Mouse (Mus musculus): ENCODE measurements at regions not wholly inside any gene's neighbourhood (a gene's known extent, or its start where the extent isn't known, plus 50 kb on each side); places are given as distances from the start of the nearest gene placed in this dataset.

DNA sequence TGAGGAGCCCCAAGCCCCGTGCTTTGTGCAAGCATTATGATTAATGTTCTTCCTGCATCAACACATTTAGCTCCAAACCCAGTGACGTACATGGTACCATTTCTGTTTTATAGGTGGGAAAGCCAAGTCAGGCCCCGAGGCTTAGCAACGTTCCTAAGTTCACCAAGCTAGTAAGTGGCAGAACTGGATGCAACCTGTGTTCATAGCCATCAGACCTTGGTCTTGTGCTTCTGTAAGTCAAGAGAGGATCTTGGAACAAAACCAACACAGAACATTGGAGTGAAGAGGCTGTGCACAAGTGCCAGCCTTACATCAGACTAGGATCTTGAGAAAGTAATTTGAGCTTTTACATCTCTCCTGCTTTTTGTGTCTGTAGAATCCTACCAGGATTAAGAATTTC lies 71.3 kb downstream of the Cdc7 start:
- DNase-seq: no peak
- intact Hi-C loops (cut with DNase I): no loop called here

DNA sequence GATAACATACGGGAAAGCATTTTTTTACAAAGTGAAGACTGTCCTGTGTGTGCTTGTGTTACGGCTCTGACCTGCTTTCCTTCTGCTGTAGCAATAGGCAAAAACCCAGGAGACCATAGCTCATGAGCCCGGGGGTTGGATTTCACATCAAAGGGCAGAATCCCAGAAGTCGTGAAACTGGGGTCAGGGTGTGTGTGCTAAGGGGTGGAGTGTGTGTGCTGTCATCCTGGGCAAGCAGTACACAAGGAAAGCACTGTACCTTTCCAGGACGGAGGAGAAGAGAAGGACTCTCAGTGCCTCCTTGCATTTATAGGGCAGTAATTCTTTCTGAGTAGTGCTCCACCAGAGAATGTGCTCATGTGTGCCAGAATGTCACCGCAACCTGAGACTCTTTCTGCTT lies 71.7 kb downstream of the Cdc7 start:
- no peak for DNase-seq
- intact Hi-C loops (cut with DNase I): no loop called here

DNA sequence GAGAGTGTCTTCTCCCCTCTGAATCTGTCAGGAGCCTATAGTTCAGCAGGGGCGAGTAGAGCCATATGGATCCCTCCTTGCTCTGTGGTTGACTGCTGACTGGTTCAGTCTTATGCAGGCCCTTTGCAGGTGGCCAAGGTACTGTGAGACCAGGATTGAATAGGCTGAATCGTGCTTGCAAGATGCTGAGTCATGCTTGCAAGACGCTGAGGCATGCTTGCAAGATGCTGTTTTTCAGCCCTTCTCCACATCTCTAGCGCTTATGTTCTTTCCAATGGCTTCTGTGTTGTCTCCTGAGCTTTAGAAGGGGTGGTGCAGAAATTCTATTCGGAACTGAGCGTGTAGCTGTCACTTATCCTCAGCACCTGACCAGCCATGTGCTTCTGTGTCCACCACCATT lies 72.4 kb downstream of the Cdc7 start:
- DNase-seq: no peak
- intact Hi-C loops (cut with DNase I): no loop called here

DNA sequence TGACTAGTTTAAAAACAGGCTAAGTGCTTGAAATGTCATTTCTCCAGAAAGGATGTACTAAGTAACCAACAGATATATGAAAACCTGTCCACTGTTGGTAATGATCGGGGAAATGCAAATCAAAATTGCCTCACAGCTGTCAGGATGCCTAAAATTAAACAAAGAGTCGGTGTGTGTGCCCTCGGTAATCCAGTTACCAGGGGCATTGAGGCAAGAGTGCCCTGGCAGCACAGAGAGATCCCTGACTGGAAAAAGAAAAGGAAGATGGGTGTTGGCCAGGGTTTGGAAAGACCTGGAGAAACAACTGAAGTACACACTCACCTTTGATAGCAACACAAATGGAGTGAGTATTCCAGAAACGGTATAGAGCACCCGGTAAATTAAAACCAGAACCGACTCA lies 73.0 kb downstream of the Cdc7 start:
- no peak for DNase-seq
- intact Hi-C loops (cut with DNase I): no loop called here

DNA sequence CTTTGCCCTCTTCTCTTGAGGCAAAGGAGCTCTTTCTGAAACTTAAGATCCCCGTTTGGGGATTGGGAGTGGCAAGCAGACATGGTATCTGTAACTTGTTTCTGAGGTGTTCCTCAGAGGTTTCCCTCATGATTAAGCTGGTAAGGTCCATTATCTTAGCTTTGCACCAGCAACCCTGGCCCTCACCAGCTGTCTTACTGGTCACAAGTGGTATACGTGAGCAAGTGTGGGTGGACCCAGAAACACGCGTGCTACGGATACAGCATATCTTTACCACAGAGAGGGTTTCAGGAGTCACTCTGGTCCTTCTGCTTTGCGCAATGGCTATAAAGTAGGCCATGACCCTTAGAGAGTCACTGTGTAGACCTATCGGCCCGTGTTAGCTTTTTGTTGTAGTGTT lies 75.2 kb downstream of the Cdc7 start:
- intact Hi-C loops (cut with DNase I): no loop called here
- no peak for DNase-seq

DNA sequence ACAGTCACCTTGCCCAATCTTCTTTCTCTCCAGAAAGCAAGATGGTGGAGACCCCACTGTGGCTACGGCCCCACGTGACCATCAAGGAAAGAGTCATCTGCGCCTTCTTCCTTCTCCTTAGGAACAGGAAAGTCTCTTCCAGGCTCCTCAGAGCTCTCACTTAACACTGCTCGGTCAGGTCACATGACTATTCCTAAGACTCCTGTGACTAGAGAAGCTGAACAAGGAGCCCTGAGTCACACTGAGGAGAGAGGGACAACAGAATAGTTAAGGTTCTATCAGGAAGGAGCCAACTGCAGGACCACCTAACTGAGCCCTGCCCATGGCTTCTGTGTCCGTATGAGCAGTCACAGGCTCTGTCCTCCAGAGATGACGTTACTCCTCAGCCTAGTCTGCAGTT lies 75.8 kb downstream of the Cdc7 start:
- intact Hi-C loops (cut with DNase I): no loop called here
- DNase-seq: no peak

DNA sequence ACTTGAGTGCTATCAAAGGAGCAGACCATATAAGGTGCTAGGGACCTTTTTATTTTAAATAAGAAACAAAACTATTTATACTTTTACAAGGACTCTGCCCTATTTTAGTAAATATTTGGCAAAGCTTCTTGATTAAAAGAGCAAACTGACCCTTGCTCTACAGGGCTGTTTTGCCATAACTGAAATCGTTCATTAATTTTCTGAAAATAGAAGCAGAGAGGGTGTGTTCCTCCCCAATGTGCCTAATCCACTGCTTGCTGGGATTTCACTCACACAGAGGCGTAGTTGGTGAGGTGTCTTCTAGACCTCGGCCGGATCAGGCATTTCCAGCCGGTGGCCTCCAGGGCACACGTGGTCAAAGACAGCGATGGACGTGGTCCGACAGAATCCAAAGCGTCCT lies 76.4 kb downstream of the Cdc7 start:
- intact Hi-C loops (cut with DNase I): no loop called here
- no peak for DNase-seq

DNA sequence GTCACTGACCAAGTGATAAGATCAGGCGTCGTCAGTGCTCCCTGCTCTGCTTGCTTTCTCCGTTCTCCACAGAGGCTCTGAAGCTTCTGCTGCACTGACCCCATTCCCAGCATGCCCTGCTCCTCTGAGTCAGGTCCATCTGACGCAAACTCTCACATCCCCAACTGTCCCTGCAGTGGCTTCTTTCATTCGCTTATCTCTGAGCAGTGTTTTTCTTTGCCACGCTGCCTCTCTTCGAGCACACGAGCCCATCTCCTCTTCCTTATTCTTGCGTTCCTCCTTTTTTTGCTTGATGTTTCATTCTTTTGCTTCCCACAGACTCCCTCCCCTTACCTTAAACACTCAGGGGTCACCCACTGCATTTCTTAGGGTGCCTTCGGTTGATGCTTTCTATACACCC lies 81.0 kb downstream of the Cdc7 start:
- no peak for DNase-seq
- intact Hi-C loops (cut with DNase I): no loop called here

DNA sequence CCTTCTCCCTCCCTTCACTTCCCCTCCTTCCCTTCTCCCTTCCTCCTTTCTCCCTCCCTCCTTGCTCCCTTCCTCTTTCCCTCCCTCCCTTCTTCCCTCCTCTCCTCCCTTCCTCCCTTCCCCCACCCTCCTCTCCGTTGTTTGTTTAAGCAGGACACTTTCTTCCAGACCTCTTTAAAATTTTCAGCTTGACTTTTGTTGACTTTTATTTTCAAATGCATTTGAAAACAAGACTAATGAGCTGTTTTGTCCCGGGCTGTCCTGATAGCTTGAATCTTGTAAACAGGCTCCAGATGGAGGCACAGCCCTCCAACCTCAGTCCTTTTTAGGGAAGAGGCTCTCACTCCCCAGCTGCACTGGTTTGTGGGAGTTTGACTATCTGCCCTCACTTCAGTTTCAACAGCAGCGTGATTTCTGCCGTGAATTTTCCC lies 82.4 kb downstream of the Cdc7 start:
- intact Hi-C loops (cut with DNase I): no loop called here
- peak in 1 of 2 experiments; percentile 36 for DNase-seq

DNA sequence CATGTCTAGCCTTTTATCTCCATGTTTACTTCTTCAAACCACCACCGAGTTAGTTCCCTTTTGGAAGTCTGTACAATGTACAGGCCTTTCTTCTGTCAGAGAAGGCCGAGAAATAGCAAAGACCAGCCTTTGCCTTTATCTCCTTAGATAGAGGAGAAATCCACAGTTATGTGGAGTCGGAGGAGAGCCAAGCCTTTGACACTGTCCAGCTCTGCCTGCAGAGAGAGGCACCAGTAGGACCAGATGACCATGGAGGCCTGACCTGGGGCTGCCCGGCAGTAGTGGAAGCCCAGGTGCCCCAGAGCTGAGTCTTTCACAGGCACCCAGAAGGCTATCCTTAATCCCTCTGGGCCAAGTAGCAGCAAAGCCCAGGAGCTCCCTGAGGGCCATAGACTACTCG lies 84.5 kb downstream of the Cdc7 start:
- intact Hi-C loops (cut with DNase I): no loop called here
- peak in 1 of 2 experiments; percentile 31 for DNase-seq

DNA sequence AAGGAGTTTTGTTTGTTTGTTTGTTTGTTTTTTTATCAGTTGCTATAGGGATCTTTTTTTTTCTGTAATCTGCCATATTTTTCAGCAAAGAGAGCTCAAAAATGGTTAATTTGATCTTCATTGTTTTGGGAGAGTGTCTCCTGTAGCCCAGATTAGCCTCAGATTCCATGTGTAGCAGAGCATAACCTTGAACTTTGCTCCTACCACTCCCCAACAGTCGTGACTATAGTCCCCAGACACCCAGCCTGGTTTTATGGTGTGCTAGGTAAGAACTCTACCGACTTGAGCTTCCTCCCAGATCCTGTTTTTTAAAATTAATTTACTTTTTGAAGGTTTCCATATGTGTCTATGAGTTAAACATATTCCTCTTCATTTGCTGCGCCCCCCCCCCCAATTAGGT lies 86.0 kb downstream of the Cdc7 start:
- DNase-seq: no peak
- intact Hi-C loops (cut with DNase I): no loop called here

DNA sequence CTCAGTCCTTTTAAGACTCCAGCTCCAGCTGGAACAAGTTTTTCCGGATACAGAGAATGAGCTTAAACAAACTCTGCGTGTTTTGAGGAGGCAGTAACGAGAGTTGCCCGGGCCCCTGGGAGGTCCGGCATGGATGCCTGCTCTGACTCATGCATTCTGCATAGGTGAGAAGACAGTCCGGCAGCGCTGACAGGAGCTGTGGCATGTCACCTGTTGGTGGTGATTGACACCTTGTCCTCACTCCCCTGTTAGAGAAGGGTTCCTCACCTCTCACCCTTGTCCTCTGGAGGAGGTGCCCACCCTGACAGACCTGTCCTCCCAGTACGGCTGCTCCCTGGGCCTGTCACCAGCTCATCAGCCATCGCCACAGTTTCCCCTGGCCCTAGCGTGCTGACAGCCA lies 87.7 kb downstream of the Cdc7 start:
- intact Hi-C loops (cut with DNase I): no loop called here
- no peak for DNase-seq

DNA sequence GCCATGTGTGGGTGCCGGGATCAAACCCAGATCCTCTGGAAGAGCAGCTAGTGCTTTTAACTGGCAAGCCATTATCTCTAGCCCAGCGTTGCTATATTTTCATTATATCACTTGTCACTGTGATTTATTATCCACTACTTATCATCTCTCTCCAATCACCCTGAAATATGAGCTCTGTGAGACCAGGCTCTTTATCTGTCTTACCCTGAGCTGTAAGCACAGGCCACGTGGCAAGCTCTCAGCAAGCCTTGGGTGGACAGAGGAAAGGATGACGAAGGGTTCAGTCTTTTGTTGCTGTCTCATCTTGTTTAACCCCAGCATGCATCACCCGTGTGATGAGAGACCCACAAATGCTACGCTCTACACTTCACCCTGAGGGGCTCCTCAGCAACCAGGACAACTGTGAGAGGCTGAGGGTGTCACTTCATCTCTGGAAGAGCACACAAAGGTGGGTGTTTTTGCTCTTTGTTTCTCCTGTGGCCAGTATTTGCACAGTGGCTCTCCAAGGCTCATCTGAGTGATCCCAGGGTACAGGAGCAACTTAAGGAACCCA lies 90.9 kb downstream of the Cdc7 start:
- DNase-seq: no peak
- intact Hi-C loops (cut with DNase I): no loop called here

DNA sequence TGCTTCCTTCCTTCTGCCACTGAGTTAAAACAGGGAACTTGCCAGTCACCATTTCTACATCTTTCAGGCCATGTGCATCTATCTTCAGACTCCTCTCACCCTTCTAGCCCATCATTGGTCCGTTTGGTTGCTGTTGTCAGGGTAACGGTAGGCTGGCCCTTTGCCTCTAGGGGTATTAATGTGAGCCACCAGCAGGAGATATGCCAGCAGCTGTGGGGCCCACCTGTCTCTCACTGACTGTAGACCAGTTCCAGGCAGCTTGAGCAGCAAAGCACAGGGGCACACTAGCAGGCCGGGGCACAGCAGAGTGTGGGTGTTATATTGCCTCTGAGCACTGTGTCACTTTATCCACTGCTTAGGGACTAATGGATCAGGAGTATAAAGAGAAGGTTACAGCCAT lies 91.3 kb downstream of the Cdc7 start:
- DNase-seq: no peak
- intact Hi-C loops (cut with DNase I): no loop called here
